Mouse (Mus musculus) thymus, postnatal 25 days (tissue): Measurements from ENCODE around the gene Tkfc.

Experiments used
- DNase-seq: peaks from one replicate; pipeline ENCODE4 v3.0.0; 2022

Gene Tkfc

GRCm38 (mm10) chr19:10605293-10605900 lies at the start of gene Tkfc, which contains the start of gene Ddb1:
Tkfc (minus strand) TSS chr19:10605654.
Ddb1 (plus strand) TSS chr19:10605327.
- peak; percentile 99 for DNase-seq

- peak; percentile 54 for DNase-seq
Measured at GRCm38 (mm10) chr19:10648156-10648555, 42.7 kb upstream of the Tkfc start.

GRCm38 (mm10) chr19:10645616-10646015 lies 40.2 kb upstream of the Tkfc start:
- DNase-seq = no peak

- no peak for DNase-seq
Measured at GRCm38 (mm10) chr19:10640589-10641378, 35.3 kb upstream of the Tkfc start.

GRCm38 (mm10) chr19:10640080-10640479 lies 34.6 kb upstream of the Tkfc start:
- DNase-seq = no peak

GRCm38 (mm10) chr19:10637840-10638239 lies 32.4 kb upstream of the Tkfc start:
- no peak for DNase-seq

- peak; percentile 41 for DNase-seq
Measured at GRCm38 (mm10) chr19:10634872-10635318, 29.4 kb upstream of the Tkfc start.

- DNase-seq = peak; percentile 59
Measured at GRCm38 (mm10) chr19:10634106-10634871, 28.8 kb upstream of the Tkfc start, which contains the start of gene Vwce. Vwce (plus strand) TSS chr19:10634213.

- DNase-seq = no peak
Measured at GRCm38 (mm10) chr19:10608573-10609240, 3.3 kb upstream of the Tkfc start.

GRCm38 (mm10) chr19:10605901-10606622 lies 608 bp upstream of the Tkfc start:
- DNase-seq = peak; percentile 7

GRCm38 (mm10) chr19:10604534-10604933 lies 920 bp downstream of the Tkfc start:
- DNase-seq = no peak

- DNase-seq = peak; percentile 6
Measured at GRCm38 (mm10) chr19:10603660-10604523, 1.6 kb downstream of the Tkfc start.

GRCm38 (mm10) chr19:10602787-10603186 lies 2.7 kb downstream of the Tkfc start:
- peak; percentile 92 for DNase-seq

GRCm38 (mm10) chr19:10602247-10602769 lies 3.1 kb downstream of the Tkfc start:
- peak; percentile 20 for DNase-seq

GRCm38 (mm10) chr19:10599648-10600047 lies 5.8 kb downstream of the Tkfc start:
- no peak for DNase-seq

GRCm38 (mm10) chr19:10598188-10598587 lies 7.3 kb downstream of the Tkfc start:
- DNase-seq = peak; percentile 33

GRCm38 (mm10) chr19:10591659-10592377 lies 13.6 kb downstream of the Tkfc start:
- DNase-seq = no peak

- DNase-seq = no peak
Measured at GRCm38 (mm10) chr19:10590301-10590700, 15.2 kb downstream of the Tkfc start.

- no peak for DNase-seq
Measured at GRCm38 (mm10) chr19:10589127-10589857, 16.2 kb downstream of the Tkfc start.
